Mouse (Mus musculus) neural tube, embryonic 13.5 days (tissue): Measurements from ENCODE around the gene Hist1h2ad. TPM values are rescaled to one million over a fixed set of nuclear protein-coding genes. Genes with fewer than 3 reads are reported as not detected.
"Not testable (repeated sequence)": the region's sequence is repeated elsewhere in the genome, so short reads cannot be mapped to it uniquely, and the experiment has no call there.

ENCODE experiments used
- ATAC-seq: fragments of 200-750 bp; cut with Nextera tagmentation; 2 replicates; pipeline ENCODE4 v1.8.0; 2017; ENCODE audit warnings: low read depth, mild to moderate bottlenecking, moderate TSS enrichment, moderate library complexity
- H3K27ac ChIP-seq: fragments of 300-500 bp; sonication (generic); replicated peaks from 2 replicates; pipeline ENCODE4 v1.5.1; 2015; ENCODE audit warnings: moderate library complexity, mild to moderate bottlenecking, inconsistent platforms
- H3K27me3 ChIP-seq: fragments of 300-500 bp; sonication (generic); 2 replicates; pipeline ENCODE4 v1.6.1; 2015; ENCODE audit warnings: mild to moderate bottlenecking, inconsistent platforms
- H3K36me3 ChIP-seq: fragments of 300-500 bp; sonication (generic); 2 replicates; pipeline ENCODE4 v1.6.1; 2015; ENCODE audit warnings: mild to moderate bottlenecking, inconsistent platforms
- H3K4me1 ChIP-seq: fragments of 300-500 bp; sonication (generic); replicated peaks from 2 replicates; pipeline ENCODE4 v1.6.1; 2015; ENCODE audit warnings: inconsistent platforms
- H3K4me2 ChIP-seq: fragments of 300-500 bp; sonication (generic); 2 replicates; pipeline ENCODE4 v1.6.1; 2015; ENCODE audit warnings: inconsistent platforms, mild to moderate bottlenecking, moderate library complexity
- H3K4me3 ChIP-seq: fragments of 300-500 bp; sonication (generic); 2 replicates; pipeline ENCODE4 v1.5.1; 2015; ENCODE audit warnings: mild to moderate bottlenecking, inconsistent platforms
- H3K9ac ChIP-seq: fragments of 300-500 bp; sonication (generic); 2 replicates; pipeline ENCODE4 v1.6.1; 2015; ENCODE audit warnings: moderate library complexity, mild to moderate bottlenecking, inconsistent platforms
- H3K9me3 ChIP-seq: fragments of 300-500 bp; sonication (generic); 2 replicates; pipeline ENCODE4 v1.6.1; 2016; ENCODE audit warnings: inconsistent platforms
- WGBS: fragments of 180-500 bp; shearing (Covaris S2); methylation state at CpG from one replicate; pipeline ENCODE4 v1.1.7; 2015; 5-methylcytosine and 5-hydroxymethylcytosine counted together
- polyA plus RNA-seq: library from polyadenylated mRNA; unstranded; fragments of >200 nt; fragmentation: Nextera tagmentation; extraction: Ambion mirVana; gene quantifications from 2 replicates; pipeline ENCODE4 v1.2.1, GENCODE M21; 2015

Hist1h2ad gene
- polyA plus RNA-seq, 1 experiment from 2014 or later, result 1.3 TPM

GRCm38 (mm10) chr13:23574546-23575170 lies 477 bp downstream of the Hist1h2ad start:
- not testable (repeated sequence) for H3K36me3 ChIP-seq, H3K9me3 ChIP-seq, H3K27me3 ChIP-seq
- ATAC-seq, result peak; percentile 6; the same call in 1 of the 2 replicates
- H3K4me2 ChIP-seq, result peak overlapping the region; percentile 81
- peaks cover 42% of the 10 kb centered on the region for H3K4me1 ChIP-seq
- peak overlapping the region; percentile 84 for H3K27ac ChIP-seq
- peak overlapping the region; percentile 45 for H3K4me3 ChIP-seq
- peak overlapping the region; percentile 59; the same call in 1 of the 2 replicates for H3K9ac ChIP-seq
- under 1% methylated on average over 7 of the region's 39 CpGs for WGBS

GRCm38 (mm10) chr13:23575271-23575851 lies 1.2 kb downstream of the Hist1h2ad start, which contains the start of gene Hist1h3d:
TSS of gene Hist1h3d (plus strand) at chr13:23575763.
- H3K4me3 ChIP-seq, result peak within 1 kb of the TSS; percentile 42
- H3K9ac ChIP-seq, result peak within 1 kb of the TSS; percentile 78
- H3K4me2 ChIP-seq, result peak within 1 kb of the TSS; percentile 81
- H3K27ac ChIP-seq, result peak within 1 kb of the TSS; percentile 84
- H3K9me3 ChIP-seq, result no peaks in the 10 kb centered on the region
- ATAC-seq, result peak; percentile 60
- no peaks in the 10 kb centered on the region for H3K36me3 ChIP-seq
- WGBS, result under 1% methylated on average over 18 of the region's 18 CpGs
- peaks cover 38% of the 10 kb centered on the region for H3K4me1 ChIP-seq
- no peaks in the 10 kb centered on the region for H3K27me3 ChIP-seq

GRCm38 (mm10) chr13:23575864-23576313 lies 1.7 kb downstream of the Hist1h2ad start:
- peak overlapping the region; percentile 78 for H3K9ac ChIP-seq
- peak overlapping the region; percentile 81 for H3K27ac ChIP-seq
- peaks cover 39% of the 10 kb centered on the region for H3K4me1 ChIP-seq
- under 1% methylated on average over 14 of the region's 40 CpGs for WGBS
- not testable (repeated sequence) for H3K9me3 ChIP-seq, H3K27me3 ChIP-seq, ATAC-seq, H3K36me3 ChIP-seq
- H3K4me3 ChIP-seq, result peak overlapping the region; percentile 42
- H3K4me2 ChIP-seq, result peak overlapping the region; percentile 81

- WGBS, result 8% methylated on average over 7 of the region's 7 CpGs
- peaks cover 41% of the 10 kb centered on the region for H3K4me1 ChIP-seq
- no peak for ATAC-seq
- H3K4me2 ChIP-seq, result peak overlapping the region; percentile 81
- H3K9ac ChIP-seq, result peak overlapping the region; percentile 78
- no peaks in the 10 kb centered on the region for H3K36me3 ChIP-seq
- peak overlapping the region; percentile 68 for H3K27ac ChIP-seq
- no peaks in the 10 kb centered on the region for H3K9me3 ChIP-seq
- H3K27me3 ChIP-seq, result no peaks in the 10 kb centered on the region
- peak overlapping the region; percentile 42 for H3K4me3 ChIP-seq
These were observed 2.2 kb downstream of the Hist1h2ad start for GRCm38 (mm10) chr13:23576351-23576881.

- 54% methylated on average over 6 of the region's 6 CpGs for WGBS
- no peak for ATAC-seq
- Histone ChIP-seq H3K36me3 (no peaks in the 10 kb centered on the region), H3K4me2 (peak overlapping the region; percentile 81), H3K4me3 (0 out of 2 replicates have a peak overlapping the region, but pooled peaks have one; percentile 42), H3K27me3 (no peaks in the 10 kb centered on the region), H3K9ac (peak overlapping the region; percentile 78), H3K9me3 (no peaks in the 10 kb centered on the region), H3K4me1 (peaks cover 42% of the 10 kb centered on the region), H3K27ac (0 out of 2 replicates have a peak overlapping the region, but pooled peaks have one; percentile 1)
These were observed 2.9 kb downstream of the Hist1h2ad start for GRCm38 (mm10) chr13:23576906-23577639.

GRCm38 (mm10) chr13:23577835-23578234 lies 3.7 kb downstream of the Hist1h2ad start:
- Histone ChIP-seq H3K4me3 (no peak overlapping the region), H3K4me2 (no peak overlapping the region), H3K27ac (no peak overlapping the region), H3K9ac (no peak overlapping the region), H3K27me3 (no peaks in the 10 kb centered on the region), H3K4me1 (peaks cover 42% of the 10 kb centered on the region), H3K36me3 (no peaks in the 10 kb centered on the region), H3K9me3 (no peaks in the 10 kb centered on the region)
- no peak for ATAC-seq
- 86% methylated on average over 1 of the region's 1 CpGs for WGBS

- Histone ChIP-seq H3K4me3 (peak within 1 kb of the TSS; percentile 47), H3K9me3 (no peaks in the 10 kb centered on the region), H3K4me2 (peak within 1 kb of the TSS; percentile 91), H3K27me3 (no peaks in the 10 kb centered on the region), H3K27ac (peak within 1 kb of the TSS; percentile 82), H3K4me1 (peaks cover 47% of the 10 kb centered on the region), H3K36me3 (no peaks in the 10 kb centered on the region), H3K9ac (peak within 1 kb of the TSS; percentile 72)
- WGBS, result under 1% methylated on average over 43 of the region's 43 CpGs
- ATAC-seq, result peak; percentile 88
These were observed 7.4 kb downstream of the Hist1h2ad start, which contains the start of gene Hist1h4d for GRCm38 (mm10) chr13:23581408-23582218. TSS of gene Hist1h4d (plus strand) at chr13:23581598.

- Histone ChIP-seq H3K4me1 (peaks cover 44% of the 10 kb centered on the region), H3K27ac (peak overlapping the region; percentile 82), H3K27me3 (no peaks in the 10 kb centered on the region), H3K4me2 (peak overlapping the region; percentile 91), H3K36me3 (no peaks in the 10 kb centered on the region), H3K4me3 (peak overlapping the region; percentile 47), H3K9me3 (no peaks in the 10 kb centered on the region), H3K9ac (peak overlapping the region; percentile 72)
- no peak for ATAC-seq
- 8% methylated on average over 6 of the region's 6 CpGs for WGBS
These were observed 8.3 kb downstream of the Hist1h2ad start for GRCm38 (mm10) chr13:23582219-23583056.

- H3K9me3 ChIP-seq, result no peaks in the 10 kb centered on the region
- H3K9ac ChIP-seq, result no peak overlapping the region
- H3K4me1 ChIP-seq, result peaks cover 44% of the 10 kb centered on the region
- H3K27ac ChIP-seq, result peak overlapping the region; percentile 23; the same call in 1 of the 2 replicates
- no peaks in the 10 kb centered on the region for H3K36me3 ChIP-seq
- H3K27me3 ChIP-seq, result no peaks in the 10 kb centered on the region
- no peak for ATAC-seq
- H3K4me2 ChIP-seq, result 0 out of 2 replicates have a peak overlapping the region, but pooled peaks have one; percentile 7
- H3K4me3 ChIP-seq, result no peak overlapping the region
These were observed 9.3 kb downstream of the Hist1h2ad start for GRCm38 (mm10) chr13:23583387-23584068.

GRCm38 (mm10) chr13:23584331-23584730 lies 10.2 kb downstream of the Hist1h2ad start:
- Histone ChIP-seq H3K36me3 (no peaks in the 10 kb centered on the region), H3K9me3 (no peaks in the 10 kb centered on the region), H3K27ac (peak overlapping the region; percentile 93), H3K9ac (peak overlapping the region; percentile 76), H3K4me2 (peak overlapping the region; percentile 72), H3K4me3 (peak overlapping the region; percentile 47), H3K27me3 (no peaks in the 10 kb centered on the region), H3K4me1 (peaks cover 44% of the 10 kb centered on the region)
- no peak for ATAC-seq
